Comparison of ENCODE assay signal across 9 mouse cellular contexts in the genomic region with DNA sequence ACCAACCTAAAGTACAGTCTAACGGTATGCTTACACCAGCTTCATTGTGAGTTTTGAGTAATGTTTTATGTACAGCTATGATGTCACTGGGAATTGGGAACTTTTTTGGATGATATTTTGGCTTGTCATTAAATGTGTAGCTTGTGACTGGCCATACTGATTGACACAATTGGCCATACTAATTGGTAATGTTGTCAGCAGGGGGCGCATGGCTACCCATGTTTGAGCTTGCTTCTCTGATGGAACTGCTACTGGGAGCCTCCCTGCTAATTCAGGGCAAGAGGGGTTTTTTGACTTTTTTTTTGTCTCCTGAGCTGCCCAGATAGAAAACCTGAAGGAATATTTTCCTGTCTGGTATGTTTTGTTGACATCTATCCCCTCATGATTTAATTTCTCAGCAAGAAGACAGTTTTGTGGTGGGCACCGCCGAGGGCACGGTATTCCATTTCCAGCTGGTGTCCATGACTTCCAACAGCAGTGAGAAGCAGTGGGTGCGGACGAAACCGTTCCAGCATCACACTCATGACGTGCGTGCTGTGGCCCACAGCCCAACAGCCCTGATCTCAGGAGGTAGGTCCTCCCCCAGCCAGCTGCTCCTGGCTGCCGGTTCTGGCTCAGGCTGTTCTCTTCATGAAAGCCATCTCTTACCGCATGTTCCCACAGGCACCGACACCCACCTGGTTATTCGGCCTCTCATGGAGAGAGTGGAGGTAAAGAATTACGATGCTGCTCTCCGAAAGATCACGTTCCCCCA. TPM values are rescaled to one million over a fixed set of nuclear protein-coding genes. Genes with fewer than 3 reads are reported as not detected.
A peak's percentile ranks its signal among the peaks of the same experiment; 100 is the strongest.
DNase-seq lines count a peak whose midpoint lies in the region; TF ChIP-seq lines count a peak whose summit lies in the region.
"Had no signal": no experiment of that assay in that cellular context is flagged by ENCODE, and none has a peak within 500 bp of the region (broad histone marks: within the 10 kb centered on the region; RNA-seq: fewer than 3 reads in every experiment).

No protein-coding gene starts in this region.

- no peak for TF ChIP-seq POLR2A in heart, adult 2 months (IDR thresholded peaks at IDR 0.05; ENCODE audit: insufficient read depth, low read depth, low read length)

- H3K9ac ChIP-seq in heart, adult 2 months (ENCODE audit: low read depth, low read length), result no peak overlapping the region

- WGBS in heart, adult 2 months, result 79% methylated on average over 17 of the region's 17 CpGs
- 93% methylated on average over 17 of the region's 17 CpGs for WGBS in heart, embryonic 10.5 days

- DNase-seq in heart, adult 2 months, result peak; percentile 72 to 75
- DNase-seq in heart, embryonic 10.5 days (ENCODE audit: low spot score), result no peak
- peak; percentile 54 for DNase-seq in 416B (ENCODE audit: low read depth)
- peak; percentile 59 for DNase-seq in adrenal gland, adult 8-10 months
- peak; percentile 82 to 89 for DNase-seq in frontal cortex, postnatal 36 days (ENCODE audit: low spot score in 2 of 2)
- DNase-seq in layer of hippocampus, adult 11-12 months (ENCODE audit: low spot score), result peak; percentile 83
- peak; percentile 85 for DNase-seq in lung, postnatal 10 days
- DNase-seq in splenic B cell, adult 2 months (ENCODE audit: low read depth, low spot score), result peak; percentile 71

- H3K36me3 ChIP-seq in heart, adult 2 months (ENCODE audit: control insufficient read depth, insufficient read depth, low read length), result peaks cover 17% of the 10 kb centered on the region
- peaks cover 91% of the 10 kb centered on the region for H3K36me3 ChIP-seq in heart, embryonic 10.5 days
- H3K36me3 ChIP-seq in splenic B cell, adult 2 months (ENCODE audit: control insufficient read depth, insufficient read depth, low read length, poor library complexity, severe bottlenecking), result peaks cover 18% of the 10 kb centered on the region

- H3K9me3 ChIP-seq in heart, embryonic 10.5 days, result no peaks in the 10 kb centered on the region

- H3K4me3 ChIP-seq in heart, adult 2 months, result no peak overlapping the region
- no peak overlapping the region for H3K4me3 ChIP-seq in heart, embryonic 10.5 days

- H3K4me1 ChIP-seq in heart, adult 2 months (ENCODE audit: control insufficient read depth, insufficient read depth, low read length), result peaks cover 7% of the 10 kb centered on the region
- H3K4me1 ChIP-seq in heart, embryonic 10.5 days, result no peaks in the 10 kb centered on the region

- H3K27ac ChIP-seq in heart, adult 2 months, result no peak overlapping the region; the same call in 1 of the 2 replicates
- no peak overlapping the region for H3K27ac ChIP-seq in heart, embryonic 10.5 days

- intact Hi-C loops in heart, adult 2 months (cut with DNase I), result loop anchor here (1.0 kb wide), 1 partner anchor 96 kb away; no protein-coding TSS in a partner anchor

- no peaks in the 10 kb centered on the region for H3K79me2 ChIP-seq in heart, adult 2 months (replicated peaks; ENCODE audit: control insufficient read depth, insufficient read depth, low read length)

- 0 out of 2 replicates have a peak, but pooled peaks have one; percentile 40 for TF ChIP-seq EP300 in heart, adult 2 months (IDR thresholded peaks at IDR 0.05; ENCODE audit: insufficient read depth, low read depth, low read length)

- no peaks in the 10 kb centered on the region for H3K27me3 ChIP-seq in heart, adult 2 months (ENCODE audit: control insufficient read depth, insufficient read depth, low read length)
- no peaks in the 10 kb centered on the region for H3K27me3 ChIP-seq in heart, embryonic 10.5 days (ENCODE audit: insufficient read depth, poor library complexity, severe bottlenecking)
- no peaks in the 10 kb centered on the region for H3K27me3 ChIP-seq in splenic B cell, adult 2 months (ENCODE audit: control insufficient read depth, insufficient read depth, low read length, poor library complexity, severe bottlenecking)

- peak; percentile 84 for TF ChIP-seq CTCF in heart, adult 2 months (IDR thresholded peaks at IDR 0.05)

RNA-seq across cellular contexts. Expression of gene Utp4, which starts 12.5 kb away (rescaled TPM):
- total RNA-seq in heart, adult 2 months (2021), result 10 to 100 TPM; 21.3 to 22.3 TPM
- polyA plus RNA-seq in heart, adult 2 months (2012; rRNA removed), result 17.8 and 25.2 TPM in 2 replicates
- 61.5 and 79.9 TPM in 2 replicates for polyA plus RNA-seq in heart, embryonic 10.5 days (2016; fragmentation: Nextera tagmentation; extraction: Ambion mirVana)
- total RNA-seq in adrenal gland, adult 8-10 months (2022), result 10 to 100 TPM; 38.8 to 43.1 (median 42.6) TPM

RNA-seq across cellular contexts. Expression of gene Sntb2, which starts 29.6 kb away (rescaled TPM):
- total RNA-seq in heart, adult 2 months (2021), result 10 to 100 TPM; 10.0 to 10.7 TPM
- polyA plus RNA-seq in heart, adult 2 months (2012; rRNA removed), result 4.5 and 8.8 TPM in 2 replicates
- polyA plus RNA-seq in heart, embryonic 10.5 days (2016; fragmentation: Nextera tagmentation; extraction: Ambion mirVana), result 8.7 and 9.8 TPM in 2 replicates
- total RNA-seq in adrenal gland, adult 8-10 months (2022), result 10 to 100 TPM; 36.2 to 42.9 (median 38.8) TPM

RNA-seq across cellular contexts. Expression of gene Has3, which starts 35.9 kb away (rescaled TPM):
- under 1 TPM; 0.66 to 0.70 TPM for total RNA-seq in heart, adult 2 months (2021)
- 1.1 and 3.7 TPM in 2 replicates for polyA plus RNA-seq in heart, adult 2 months (2012; rRNA removed)
- polyA plus RNA-seq in heart, embryonic 10.5 days (2016; fragmentation: Nextera tagmentation; extraction: Ambion mirVana), result 0.25 TPM in 1 of 2 replicates, not detected in the other
- under 1 TPM; 0.14 to 0.62 (median 0.56) TPM for total RNA-seq in adrenal gland, adult 8-10 months (2022)
- total RNA-seq: hematopoietic stem cell, adult 5-6 weeks had no signal
